Mouse (Mus musculus): ENCODE measurements around the gene Cse1l.

Gene Cse1l

DNA sequence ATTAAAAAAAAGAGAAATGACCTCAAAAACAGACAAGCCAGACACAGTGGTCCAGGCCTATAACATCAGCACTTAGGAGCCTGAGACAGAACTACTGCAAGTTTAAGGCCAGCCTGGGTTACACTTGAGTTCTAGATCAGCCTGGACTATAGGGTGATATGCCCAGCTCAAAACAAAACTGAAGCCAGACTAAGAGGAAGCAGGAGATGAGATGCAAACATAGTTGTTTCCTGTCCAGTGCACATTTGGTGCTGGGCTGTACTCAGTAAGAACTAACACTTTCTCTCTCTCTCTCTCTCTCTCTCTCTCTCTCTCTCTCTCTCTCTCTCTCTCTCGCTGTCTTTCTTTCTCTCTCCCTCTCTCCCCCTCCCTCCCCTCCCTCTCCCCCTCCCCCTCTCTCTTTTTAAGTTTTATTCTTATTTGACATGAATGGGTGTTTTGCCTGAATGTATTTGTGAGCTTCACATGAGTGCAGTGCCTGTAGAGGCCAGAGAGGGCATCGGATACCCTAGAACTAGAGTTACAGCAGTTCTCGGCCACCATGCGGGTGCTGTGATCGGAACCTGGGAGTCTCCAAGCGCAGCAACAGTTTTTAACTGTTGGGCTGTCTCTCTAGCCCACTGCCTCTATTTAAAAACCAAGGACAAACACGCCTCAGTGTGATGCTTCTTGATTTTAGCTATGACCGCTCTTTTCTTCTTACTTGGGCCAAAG is 4.9 kb upstream of the Cse1l start:
- no peak for DNase-seq (ENCODE audit: low spot score)

DNA sequence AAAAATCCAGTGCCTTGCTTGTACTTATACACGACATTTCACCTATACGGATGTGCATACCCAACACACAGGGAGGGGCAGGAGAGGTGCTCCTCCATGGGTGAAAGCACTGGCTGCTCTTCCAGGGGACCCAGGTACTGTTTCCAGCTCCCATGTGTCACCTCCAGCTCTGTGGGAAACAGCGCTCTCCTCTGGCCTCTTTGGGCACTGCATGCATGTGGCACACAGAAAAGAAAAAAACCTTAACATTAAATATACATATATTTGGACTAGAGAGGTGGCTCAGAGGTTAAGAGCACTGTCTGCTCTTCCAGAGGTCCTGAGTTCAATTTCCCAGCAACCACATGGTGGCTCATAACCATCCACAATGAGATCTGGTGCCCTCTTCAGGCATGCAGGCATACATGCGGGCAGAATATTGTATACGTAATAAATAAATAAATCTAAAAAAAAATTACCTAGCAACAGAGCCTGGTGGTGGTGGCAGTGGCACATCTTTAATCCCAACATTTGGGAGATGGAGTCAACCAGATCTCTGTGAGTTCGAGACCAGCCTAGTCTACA is 2.0 kb upstream of the Cse1l start:
- no peak for DNase-seq (ENCODE audit: low spot score)

DNA sequence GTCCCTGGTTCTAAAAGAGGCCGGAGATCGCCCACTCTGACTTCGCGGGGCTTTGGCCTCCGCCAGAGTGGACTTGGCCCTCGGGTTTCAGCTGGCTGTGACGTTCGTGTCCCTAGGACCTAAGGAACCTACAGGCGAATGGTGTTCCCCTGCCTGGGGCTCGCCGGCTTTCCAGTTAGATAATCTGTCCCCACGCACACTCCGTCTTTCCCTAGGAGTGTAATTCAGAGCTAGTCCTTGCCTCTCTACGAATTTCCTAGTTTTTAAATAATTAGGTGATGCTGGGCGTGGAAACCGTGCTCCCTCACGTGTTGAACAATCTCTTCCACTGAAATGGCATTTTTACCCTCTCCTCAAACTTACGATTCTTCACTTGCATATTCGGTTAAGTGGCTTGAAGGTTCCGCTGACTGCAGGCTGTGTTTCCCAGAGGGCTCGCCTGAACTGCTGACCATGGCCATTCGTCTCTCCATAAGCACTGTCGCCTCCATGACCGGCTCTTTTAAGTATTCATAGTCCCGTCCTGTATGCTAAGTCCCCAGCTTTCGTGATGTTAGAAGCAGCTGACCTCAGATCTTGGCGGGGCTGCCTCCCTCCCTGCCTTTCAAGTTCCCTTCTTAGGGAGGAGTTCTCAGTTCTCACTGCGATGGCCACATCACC is 813 bp downstream of the Cse1l start:
- no peak for DNase-seq (ENCODE audit: low spot score)

DNA sequence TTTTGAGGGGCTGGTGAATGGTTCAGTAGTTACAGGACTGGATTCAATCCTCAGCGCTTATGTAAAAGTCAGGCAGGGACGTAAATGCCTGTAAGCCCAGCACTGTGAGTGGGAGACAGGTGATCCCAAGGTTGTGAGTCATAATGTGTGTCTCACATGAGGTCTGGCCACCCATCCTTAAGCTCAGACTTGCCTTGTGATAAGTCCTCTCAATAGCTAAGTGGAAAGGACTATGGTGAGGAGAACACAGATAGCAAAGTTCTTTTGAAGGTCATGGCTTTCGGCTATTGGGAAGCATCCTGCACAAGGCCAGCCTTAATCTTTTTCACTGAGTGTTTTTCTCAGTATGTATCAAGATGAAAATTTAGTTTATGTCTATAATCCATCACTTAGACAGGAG is 3.9 kb downstream of the Cse1l start:
- no peak for DNase-seq (ENCODE audit: low spot score)

DNA sequence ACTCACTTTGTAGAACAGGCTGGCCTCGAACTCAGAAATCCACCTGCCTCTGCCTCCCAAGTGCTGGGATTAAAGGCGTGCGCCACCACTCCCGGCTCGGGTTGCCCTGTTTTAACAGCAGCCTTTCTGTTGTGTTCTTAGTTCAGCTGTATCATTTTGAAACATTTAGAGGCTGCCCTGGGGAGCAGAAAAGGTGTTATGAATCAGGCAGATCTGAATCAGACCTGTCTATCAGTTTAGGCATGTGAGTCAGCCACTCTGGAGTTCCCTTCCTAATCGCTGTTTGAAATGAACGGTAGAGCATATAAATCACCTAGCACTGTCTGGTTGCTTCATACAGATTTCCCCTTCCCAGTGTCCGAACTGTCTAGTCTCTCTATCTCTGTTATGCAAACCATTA is 4.7 kb downstream of the Cse1l start:
- no peak for DNase-seq (ENCODE audit: low spot score)

DNA sequence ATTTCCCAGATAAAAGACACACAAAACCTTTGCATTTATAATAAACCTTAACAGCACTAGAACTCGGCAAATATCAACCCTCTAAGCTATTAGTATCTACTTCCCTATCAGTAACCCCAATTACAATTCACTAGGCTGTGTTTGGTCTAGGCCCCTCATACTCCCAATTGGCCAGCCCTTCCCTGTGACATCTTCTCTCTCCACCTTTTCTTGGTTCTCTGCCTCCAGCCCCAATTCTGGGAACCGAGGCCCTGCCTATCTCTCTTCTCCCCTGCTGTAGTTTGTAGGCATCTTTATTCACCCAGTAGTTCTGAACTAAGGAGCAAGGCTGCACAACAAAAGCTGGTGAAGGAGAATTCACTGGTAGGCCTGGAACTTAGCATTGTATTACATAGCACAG is 18.1 kb downstream of the Cse1l start:
- DNase-seq (ENCODE audit: low spot score) = no peak

DNA sequence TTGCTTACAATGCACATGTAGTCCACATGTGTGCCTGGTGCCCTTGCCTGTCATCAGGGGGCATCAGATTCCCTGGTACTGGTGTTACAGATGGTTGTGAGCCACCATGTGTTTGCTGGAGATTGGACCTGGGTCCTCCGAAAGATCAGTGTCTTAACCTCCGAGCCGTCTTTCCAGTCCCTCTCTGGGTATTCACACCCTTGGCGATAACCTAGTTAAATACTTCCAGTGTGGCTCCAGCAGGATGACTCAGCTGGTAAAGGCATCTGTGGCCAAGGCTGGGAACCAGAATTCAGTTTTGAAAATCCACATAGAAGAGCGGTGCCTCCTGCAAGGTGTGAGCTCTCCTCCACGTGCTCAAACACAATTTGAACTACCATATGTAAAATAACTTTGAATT is 28.1 kb downstream of the Cse1l start:
- no peak for DNase-seq (ENCODE audit: low spot score)

DNA sequence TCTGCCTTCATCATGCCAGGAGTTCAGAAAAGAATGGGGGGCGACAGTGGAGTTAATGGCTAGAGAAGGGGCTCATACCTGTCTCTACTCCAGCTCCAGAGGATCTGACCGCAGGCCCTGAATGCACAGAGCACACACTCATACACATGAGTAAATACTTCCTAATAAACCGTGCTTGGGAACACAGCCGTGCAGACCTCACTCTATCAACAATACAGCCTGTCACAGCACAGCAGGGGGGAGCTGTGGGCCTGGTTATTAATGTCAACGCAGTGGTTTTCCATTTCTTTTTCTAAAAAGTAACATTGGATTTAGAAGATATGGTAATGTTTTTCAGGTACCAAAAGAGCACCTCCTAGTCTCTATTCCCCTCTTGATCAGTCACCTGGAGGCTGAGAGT is 28.6 kb downstream of the Cse1l start:
- DNase-seq (ENCODE audit: low spot score) = no peak

DNA sequence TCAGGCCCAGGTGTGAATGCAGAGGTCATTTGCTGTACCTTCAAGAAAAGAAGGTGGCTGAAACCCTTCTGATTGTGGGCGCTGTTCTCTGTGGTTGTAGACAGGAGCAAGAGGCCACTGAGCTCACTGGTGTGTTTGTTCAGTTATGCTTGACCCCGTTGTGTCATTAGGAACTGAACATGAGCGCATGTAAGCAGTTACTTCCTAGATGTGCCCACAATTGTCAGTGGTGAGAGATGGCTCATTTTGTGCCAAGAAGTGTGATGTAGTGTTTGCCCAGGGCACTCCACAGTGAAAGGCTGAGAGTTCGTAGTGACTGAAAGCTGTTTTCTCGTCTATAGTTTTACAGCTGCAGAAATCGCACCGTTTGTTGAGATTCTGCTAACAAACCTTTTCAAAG is 29.7 kb downstream of the Cse1l start:
- DNase-seq (ENCODE audit: low spot score) = no peak

DNA sequence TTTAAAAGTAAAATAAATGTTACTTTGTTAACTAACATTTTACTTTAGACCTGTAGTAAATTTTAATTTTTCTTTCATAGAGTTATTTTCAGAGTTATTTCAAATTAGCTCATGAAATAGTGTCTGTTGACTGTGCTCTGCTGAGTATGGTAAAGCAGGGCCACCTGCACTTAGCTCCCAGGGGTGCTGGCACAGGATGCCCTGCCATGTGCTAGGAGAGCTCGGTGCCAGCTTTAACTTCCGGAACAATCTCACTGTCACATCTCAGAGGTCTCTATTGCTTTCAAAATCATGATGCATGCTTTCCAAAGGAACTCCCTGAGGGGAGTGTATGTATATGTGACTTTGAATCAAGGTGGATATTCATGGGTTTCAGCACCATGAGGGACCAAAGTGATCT is 30.3 kb downstream of the Cse1l start:
- no peak for DNase-seq (ENCODE audit: low spot score)

DNA sequence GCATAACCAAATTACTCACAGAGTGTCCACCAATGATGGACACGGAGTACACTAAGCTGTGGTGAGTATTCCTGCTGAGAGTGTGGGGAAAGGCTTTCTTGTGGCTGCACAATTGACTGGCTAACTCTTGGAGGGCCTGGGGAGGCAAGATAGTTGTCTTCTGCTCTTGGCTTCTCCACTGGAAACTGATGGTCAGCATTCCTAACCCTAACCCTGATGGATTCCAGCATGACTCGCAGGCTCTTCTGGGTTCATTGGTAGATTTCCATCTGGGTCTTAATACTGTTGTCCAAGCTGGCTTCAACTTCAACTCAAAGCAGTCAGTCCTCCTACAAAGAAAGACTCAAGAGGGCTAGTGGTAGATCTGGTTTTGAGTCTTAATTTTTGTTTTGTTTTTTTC is 37.3 kb downstream of the Cse1l start:
- no peak for DNase-seq (ENCODE audit: low spot score)

DNA sequence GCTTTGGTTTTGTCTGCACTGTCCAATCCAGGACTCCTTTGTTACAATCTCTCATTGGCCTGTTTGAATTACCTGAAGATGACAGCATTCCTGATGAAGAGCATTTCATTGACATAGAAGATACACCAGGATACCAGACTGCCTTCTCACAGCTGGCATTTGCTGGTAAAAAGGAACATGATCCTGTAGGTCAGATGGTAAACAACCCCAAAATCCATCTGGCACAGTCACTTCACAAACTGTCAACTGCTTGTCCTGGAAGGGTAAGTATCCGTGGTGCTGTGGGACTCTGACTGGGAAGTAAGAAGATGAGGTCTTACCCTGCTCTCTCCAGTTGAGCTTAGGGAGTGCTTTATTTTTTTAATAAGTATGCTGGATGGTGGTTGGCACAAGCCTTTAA is 38.5 kb downstream of the Cse1l start:
- DNase-seq (ENCODE audit: low spot score) = no peak

DNA sequence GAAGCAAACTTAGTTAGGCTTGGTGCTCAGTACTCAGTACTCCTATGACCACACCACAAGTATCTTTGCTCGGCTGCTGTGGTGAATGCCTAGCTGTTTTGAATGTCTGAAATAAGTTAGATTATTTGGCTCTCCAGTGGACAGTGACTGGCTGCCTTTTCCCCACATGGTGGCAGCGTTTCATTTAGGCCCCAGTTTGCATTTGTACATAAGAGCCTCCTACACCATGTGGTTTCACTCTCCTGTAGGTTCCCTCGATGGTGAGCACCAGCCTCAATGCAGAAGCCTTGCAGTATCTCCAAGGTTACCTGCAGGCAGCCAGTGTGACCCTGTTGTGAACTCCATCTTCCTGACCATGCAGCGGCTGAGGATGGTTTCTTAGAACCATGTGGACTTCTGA is 39.6 kb downstream of the Cse1l start:
- DNase-seq (ENCODE audit: low spot score) = no peak

DNA sequence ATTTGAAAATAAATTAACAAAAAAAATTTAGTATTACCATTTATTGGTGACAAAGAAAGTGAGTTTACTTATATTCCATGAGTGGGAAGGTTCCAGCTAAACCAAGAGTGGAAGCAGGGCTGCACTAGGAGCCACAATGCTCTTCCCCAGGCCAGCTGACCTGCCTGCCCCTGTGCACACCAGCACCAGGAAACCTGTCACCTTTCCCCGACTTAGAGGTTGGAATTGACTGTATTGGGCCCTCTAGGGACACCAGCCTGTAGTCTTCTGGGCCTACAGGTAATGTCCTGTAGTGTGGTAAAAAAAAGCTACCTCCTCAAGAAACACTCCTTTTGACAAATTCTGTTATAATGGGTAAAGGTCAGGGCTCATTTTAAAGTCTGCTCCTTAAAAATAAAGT is 42.4 kb downstream of the Cse1l start:
- DNase-seq (ENCODE audit: low spot score) = no peak

DNA sequence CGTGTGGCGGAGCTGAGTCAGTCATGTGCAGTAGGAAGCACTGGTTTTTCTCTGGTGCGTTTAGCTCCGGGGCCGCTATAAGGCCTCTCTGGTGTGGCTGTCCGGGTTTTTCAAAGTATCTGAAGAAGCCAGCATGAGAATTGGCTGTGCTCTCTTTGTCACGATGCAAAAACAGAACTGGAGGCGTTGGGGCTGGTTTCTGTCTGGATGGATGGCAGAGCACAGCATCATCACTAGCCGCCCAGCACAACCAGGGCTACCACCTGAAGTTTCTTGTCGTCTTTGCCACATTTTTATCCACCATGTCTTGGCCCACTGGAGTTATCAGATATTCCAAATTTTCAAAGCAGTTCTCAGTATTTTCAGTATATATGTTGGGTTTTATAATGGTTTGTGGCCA is 43.1 kb downstream of the Cse1l start:
- DNase-seq (ENCODE audit: low spot score) = no peak

DNA sequence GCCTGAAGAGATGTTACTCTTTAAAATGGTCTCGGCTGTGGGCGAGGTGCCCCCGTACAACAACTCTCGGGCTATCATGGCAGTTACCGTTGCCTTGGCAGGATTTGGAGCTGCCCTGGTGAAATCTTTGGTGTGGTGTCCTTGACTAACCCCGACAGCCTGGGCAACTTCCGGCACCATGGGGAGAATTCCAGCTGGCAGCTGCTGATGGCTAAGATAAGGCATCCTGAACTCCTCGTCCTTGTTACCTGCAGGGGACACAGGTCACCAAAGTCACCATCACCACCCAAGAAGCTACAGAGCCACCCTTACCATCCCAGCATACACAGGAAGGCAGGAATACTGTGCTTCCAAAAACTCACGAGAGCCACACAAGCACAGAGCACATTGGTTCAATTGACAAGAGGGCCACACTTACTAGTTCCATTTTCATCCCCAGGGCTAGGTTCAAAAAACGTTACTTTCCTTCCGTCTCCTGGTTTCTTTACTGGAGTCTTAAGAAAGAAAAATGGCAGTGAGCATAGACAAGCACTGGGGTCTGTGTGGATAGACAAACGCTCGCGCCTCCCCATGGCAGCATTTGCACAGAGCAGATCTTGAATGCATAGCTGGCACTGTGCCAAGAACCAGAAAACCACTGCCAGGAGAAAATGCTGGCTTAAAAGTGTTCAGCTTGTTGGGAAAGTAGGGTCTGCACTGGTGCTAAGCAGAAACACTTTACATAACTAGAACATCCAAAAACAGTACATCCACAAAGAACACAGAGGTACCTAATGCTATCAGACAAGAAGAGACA is 45.2 kb downstream of the Cse1l start:
- DNase-seq (ENCODE audit: low spot score) = peak; percentile 48

DNA sequence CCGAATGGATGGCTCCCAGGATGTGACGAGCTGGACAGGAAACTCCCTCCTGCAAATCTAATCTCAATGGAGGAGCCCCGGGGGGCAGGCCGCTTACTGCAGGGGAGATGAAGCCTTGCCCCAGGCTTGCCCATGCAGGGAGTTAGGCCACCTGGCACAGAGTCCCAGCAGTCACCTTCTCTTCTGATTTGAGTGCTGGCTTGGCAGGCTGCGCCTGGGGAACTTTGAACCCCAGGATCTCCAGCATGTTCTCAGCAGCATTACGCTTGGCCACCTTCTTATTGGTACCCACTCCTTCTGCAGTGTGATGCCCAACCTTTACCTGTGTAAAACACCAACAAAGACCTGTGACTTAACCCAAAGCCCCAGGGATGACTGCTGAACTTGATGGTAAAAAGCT is 46.3 kb downstream of the Cse1l start:
- DNase-seq (ENCODE audit: low spot score) = no peak

DNA sequence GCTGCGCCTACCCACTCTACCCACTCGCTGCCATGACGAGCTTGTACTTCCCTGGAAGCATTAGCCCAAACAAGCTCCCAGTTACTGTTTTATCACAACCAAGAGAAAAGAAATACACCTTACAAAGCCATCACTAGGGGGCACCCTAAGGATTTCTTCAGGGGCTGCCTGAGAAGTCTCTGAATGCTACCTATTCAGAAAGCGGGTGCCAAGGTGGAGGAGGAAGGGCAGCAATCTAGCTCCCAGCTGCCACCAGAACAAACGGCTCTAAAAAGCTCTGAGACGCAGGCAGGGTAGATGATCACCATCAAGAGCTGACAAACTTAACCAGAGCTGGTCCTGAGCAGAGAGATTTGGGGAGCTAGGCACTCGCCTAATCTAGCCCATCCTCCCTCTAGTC is 51.0 kb downstream of the Cse1l start:
- DNase-seq (ENCODE audit: low spot score) = peak; percentile 75

DNA sequence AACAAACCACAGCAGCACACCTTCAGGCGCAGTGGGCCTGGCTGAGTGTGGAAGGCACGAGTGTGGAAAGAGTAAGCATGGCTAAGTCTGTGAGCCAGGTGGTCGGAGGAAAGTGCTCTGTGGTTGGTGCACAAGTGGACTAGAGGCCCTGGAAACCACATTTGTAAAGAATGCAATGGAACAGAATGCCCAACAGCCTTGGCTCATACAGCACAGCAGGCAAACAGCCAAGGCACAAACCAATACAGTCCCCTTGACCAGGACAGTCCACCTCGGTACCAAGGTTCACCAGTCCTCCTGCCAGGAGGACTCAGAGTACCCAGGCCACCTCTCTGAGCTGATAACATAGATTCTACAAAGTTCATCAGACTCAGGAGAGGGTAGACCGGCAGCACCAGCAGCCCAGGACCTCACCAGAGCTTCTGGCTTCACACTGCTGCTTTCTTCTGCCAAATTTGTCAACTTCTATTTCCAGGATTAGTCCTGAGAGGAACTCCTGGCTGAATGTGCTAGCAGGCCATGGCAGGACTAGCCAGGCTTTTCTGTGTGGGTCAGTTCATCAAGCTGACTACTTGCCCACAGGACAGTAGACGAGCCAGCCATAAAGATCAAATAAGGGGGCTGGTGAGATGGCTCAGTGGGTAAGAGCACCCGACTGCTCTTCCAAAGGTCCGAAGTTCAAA is 54.9 kb downstream of the Cse1l start:
- DNase-seq (ENCODE audit: low spot score) = no peak

DNA sequence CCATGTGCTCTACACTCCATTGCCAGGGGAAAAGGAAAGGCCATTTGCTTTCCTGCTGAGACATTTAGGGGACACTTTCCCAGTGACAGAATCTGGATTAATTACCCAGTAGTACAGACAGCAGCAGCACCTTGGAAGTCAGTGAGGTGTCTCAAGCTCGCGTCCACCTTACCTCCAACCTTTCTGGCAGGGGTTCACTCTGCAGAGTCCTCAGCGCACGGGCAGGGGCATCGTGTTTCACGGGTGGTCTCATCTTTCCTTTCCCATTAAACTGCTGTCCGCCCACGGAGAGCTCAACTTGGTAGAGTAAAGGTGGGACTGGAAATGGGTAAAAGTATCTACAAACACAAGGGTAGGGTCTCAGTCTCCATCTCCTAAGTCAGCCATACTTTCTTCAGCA is 57.4 kb downstream of the Cse1l start:
- DNase-seq (ENCODE audit: low spot score) = no peak

DNA sequence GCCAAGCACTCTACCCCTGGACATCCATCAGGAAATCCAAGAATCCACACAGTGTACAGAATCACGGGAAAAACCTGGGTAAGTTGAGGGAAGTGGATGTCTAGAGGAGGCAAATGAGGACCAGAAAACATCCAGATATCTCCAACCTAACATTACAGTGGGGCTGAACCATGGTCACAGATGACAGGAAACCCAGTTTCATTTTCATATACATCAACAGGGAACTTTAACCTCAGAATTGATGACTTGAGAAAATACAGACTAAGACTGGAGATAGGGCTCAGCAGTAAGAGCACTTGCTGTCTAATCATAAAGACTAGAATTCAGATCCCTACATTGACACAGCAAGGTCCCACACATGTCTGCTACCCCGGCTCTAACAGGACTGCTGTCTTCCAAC is 58.9 kb downstream of the Cse1l start:
- no peak for DNase-seq (ENCODE audit: low spot score)

DNA sequence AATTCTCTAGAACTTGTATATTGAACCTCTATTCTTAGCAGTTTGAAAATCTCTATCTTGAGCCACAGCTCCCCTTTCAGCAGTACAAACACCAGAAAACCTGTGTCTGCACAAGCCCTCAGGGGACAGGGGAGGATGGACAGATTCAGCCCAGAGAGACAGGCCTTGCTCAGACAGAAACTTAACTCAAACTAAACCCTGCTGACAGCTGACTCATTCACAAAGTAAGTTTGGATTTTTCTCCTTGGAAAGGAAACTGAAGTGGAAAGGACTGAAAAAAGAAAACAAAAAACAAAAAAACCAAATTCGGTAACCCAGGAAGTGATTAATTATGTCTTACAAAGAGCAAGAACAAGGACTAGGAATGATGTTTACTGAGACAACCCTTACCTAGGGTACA is 67.3 kb downstream of the Cse1l start:
- DNase-seq (ENCODE audit: low spot score) = no peak

Data from layer of hippocampus, adult 11-12 months (tissue).